Mouse (Mus musculus) bone marrow, adult 2 months (tissue): ENCODE measurements around the gene BC025920. TPM values are rescaled to one million over a fixed set of nuclear protein-coding genes. Genes with fewer than 3 reads are reported as not detected.

Source experiments
- H3K27ac ChIP-seq: fragments of 200-500 bp; 2 replicates; pipeline ENCODE4 v1.5.1; 2012; ENCODE audit warnings: low read depth, mild to moderate bottlenecking, control low read depth, inconsistent platforms, low read length; ENCODE audit not compliant: control insufficient read depth, poor library complexity, insufficient read depth
- H3K4me1 ChIP-seq: fragments of 200-500 bp; 2 replicates; pipeline ENCODE4 v1.6.1; 2011; ENCODE audit warnings: low read length; ENCODE audit not compliant: control insufficient read depth, insufficient read depth
- H3K4me3 ChIP-seq: fragments of 200-500 bp; replicated peaks from 2 replicates; pipeline ENCODE3; 2011; ENCODE audit warnings: mild to moderate bottlenecking, low read depth, low read length, control low read depth; ENCODE audit not compliant: control insufficient read depth
- CTCF ChIP-seq: fragments of 200-500 bp; IDR thresholded peaks from 2 replicates; pipeline ENCODE4 v1.5.1; 2011; ENCODE audit warnings: low read length, control low read depth; ENCODE audit not compliant: control insufficient read depth, insufficient read depth
- POLR2A ChIP-seq: fragments of 200-500 bp; IDR thresholded peaks from 2 replicates; pipeline ENCODE4 v1.6.1; 2011; ENCODE audit warnings: low read depth, mild to moderate bottlenecking, control low read depth, low read length, borderline replicate concordance; ENCODE audit not compliant: control insufficient read depth
- WGBS: fragments of 180-500 bp; shearing (Covaris S2); methylation state at CpG from one replicate; pipeline ENCODE4 v1.1.7; 2018; 5-methylcytosine and 5-hydroxymethylcytosine counted together
- polyA plus RNA-seq: library from polyadenylated mRNA; stranded (reverse); fragments of >200 nt; gene quantifications from 2 replicates; pipeline ENCODE4 v1.2.4, GENCODE M21; 2011; ENCODE audit warnings: low replicate concordance; ENCODE audit not compliant: missing spikeins, insufficient read depth, insufficient read length

BC025920 gene
- polyA plus RNA-seq = 3.9 and 6.6 TPM in 2 replicates

DNA sequence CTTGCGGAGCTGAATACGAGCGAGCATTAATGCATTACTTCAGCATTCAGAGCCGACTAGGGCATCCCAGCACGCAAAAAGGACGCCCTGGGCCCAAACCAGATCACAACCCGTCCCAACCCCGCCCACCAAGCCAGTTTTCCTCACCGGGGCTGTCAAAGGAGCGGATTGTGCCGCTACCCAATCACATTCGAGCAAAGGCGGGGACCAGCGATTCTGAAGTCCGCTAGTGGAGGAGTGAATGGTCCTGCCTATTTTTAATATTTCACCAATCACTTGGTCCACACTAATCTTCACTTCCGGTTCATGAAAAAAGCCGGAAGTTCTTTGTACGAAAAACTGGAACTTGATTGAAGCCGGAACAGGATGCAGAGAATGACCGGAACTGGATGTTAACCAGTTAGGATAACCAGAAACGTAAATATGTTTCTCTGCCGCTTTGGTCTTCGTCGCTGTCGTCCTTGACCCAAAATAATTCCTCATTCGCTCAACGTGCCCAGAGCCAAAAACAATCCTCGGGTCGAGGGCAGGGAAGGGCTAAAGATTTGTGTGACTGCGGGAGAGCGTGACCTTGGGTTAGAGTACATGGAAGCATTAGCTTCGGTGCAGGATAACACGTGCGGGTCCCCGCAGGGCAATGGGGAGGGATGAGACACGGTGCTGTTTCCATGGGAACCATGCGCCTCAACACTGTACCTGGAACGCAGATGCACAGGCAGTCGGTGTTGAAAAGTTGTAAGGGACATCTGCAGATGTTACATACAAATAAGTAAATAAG lies at the start of gene BC025920:
BC025920 (plus strand) TSS at position 297 of the 778 bp plus-strand sequence.
- H3K4me3 ChIP-seq = peak within 1 kb of the TSS; percentile 84
- 3% methylated on average over 39 of the region's 39 CpGs for WGBS
- peak within 1 kb of the TSS; percentile 71 for H3K27ac ChIP-seq
- H3K4me1 ChIP-seq = peaks cover 8% of the 10 kb centered on the region; the same call in 1 of the 2 replicates
- TF ChIP-seq POLR2A = peak; percentile 59
- no peak for TF ChIP-seq CTCF

DNA sequence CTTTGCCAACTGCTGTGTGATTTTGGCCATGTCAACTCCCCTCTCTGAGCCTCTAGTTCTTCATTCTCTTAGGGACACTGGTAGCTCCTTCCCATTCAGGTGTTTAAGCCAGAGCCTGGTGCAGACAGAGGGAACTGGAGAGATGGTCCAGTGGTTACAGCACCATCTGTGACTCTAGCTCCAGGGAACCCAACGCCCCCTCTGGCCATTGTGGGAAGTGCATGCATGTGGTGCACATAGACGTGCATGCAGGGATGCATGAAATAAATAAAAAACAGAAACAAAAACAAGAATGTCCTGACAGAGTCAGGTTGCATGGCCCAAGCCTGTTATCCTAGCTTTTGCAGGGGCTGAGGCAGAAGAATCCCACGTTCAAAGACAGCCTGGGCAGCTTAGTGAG lies 49.8 kb upstream of the BC025920 start:
- 76% methylated on average over 3 of the region's 3 CpGs for WGBS
- no peak overlapping the region for H3K4me3 ChIP-seq
- TF ChIP-seq CTCF (peak; percentile 41; the same call in 1 of the 2 replicates), POLR2A (no peak)
- H3K27ac ChIP-seq = no peak overlapping the region
- H3K4me1 ChIP-seq = peaks cover under 1% of the 10 kb centered on the region

GRCm38 (mm10) chr10:81557491-81557890 lies 48.6 kb upstream of the BC025920 start:
- H3K4me3 ChIP-seq = no peak overlapping the region
- no peak overlapping the region for H3K27ac ChIP-seq
- peaks cover 2% of the 10 kb centered on the region for H3K4me1 ChIP-seq
- 61% methylated on average over 1 of the region's 1 CpGs for WGBS
- no peak for TF ChIP-seq CTCF
- no peak for TF ChIP-seq POLR2A

GRCm38 (mm10) chr10:81559163-81559626 lies 46.9 kb upstream of the BC025920 start, which contains the start of gene Aes:
TSS of gene Aes (plus strand) at chr10:81559488.
- H3K4me1 ChIP-seq = peaks cover 2% of the 10 kb centered on the region
- H3K4me3 ChIP-seq = peak within 1 kb of the TSS; percentile 90
- TF ChIP-seq POLR2A = peak; percentile 45; the same call in 1 of the 2 replicates
- no peak for TF ChIP-seq CTCF
- peak within 1 kb of the TSS; percentile 84 for H3K27ac ChIP-seq
- 2% methylated on average over 32 of the region's 53 CpGs for WGBS

- peaks cover 2% of the 10 kb centered on the region for H3K4me1 ChIP-seq
- TF ChIP-seq POLR2A (peak; percentile 36; the same call in 1 of the 2 replicates), CTCF (no peak)
- peak overlapping the region; percentile 84 for H3K27ac ChIP-seq
- under 1% methylated on average over 32 of the region's 36 CpGs for WGBS
- peak overlapping the region; percentile 90 for H3K4me3 ChIP-seq
These were observed 46.2 kb upstream of the BC025920 start for GRCm38 (mm10) chr10:81559627-81560539.

DNA sequence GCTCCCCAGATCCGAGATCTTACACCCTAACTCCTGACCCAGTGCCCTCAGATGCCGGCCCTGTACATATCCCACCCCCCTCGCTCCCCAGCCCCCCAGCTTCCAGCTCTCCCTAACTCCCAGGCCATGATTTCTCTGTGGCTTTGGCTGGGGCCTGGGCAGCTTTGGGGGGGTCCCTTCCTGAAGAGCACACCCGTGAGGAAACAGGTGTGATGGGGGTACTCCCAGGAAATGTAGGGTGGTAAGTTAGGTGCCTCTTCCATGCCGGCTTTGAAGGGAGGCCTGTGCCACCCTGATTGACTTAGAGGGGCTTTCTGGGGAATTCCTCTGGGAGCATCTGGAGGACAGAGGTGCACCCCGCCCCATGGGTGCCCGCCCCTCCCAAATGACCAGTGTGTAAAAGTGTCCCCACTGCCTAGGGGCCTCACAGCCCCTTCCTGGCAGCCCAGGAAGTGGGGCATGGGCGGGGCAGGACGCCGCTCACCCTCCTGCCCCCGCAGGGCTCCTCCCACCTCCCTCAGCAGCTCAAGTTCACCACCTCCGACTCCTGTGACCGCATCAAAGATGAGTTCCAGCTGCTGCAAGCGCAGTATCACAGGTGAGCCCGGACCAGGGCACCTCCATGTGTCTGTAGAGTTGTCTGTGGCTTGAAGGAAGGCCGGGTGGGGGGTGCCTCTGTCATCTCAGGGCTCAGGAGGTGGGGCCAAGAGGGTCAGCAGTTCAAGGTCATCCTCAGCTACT lies 45.2 kb upstream of the BC025920 start:
- Histone ChIP-seq H3K4me3 (peak overlapping the region; percentile 90), H3K4me1 (peaks cover 2% of the 10 kb centered on the region), H3K27ac (peak overlapping the region; percentile 84; the same call in 1 of the 2 replicates)
- WGBS = 5% methylated on average over 16 of the region's 16 CpGs
- TF ChIP-seq POLR2A = peak; percentile 62; the same call in 1 of the 2 replicates
- TF ChIP-seq CTCF = no peak

DNA sequence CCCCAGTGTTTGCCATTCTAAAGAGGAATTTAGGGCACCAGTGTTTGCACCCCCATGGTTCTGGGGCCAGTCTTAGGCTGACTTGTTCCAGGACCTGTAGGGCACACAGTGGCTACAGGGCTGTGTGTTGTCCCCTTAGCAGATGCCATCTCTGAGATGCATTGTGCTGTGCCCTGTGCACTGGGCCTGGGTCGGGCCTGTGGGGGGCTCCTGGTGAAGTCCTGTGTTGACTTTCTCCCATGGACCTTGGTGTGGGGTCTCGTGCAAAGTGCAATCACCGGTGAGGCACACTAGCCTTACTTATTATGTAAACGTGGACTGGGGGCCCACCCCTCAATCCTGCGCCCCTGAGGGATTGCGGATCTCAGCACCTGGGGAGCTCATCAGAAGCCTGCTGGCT lies 43.7 kb upstream of the BC025920 start:
- WGBS = 89% methylated on average over 6 of the region's 6 CpGs

More for the DNA sequence above, 43.7 kb upstream of the BC025920 start:
- TF ChIP-seq CTCF (no peak), POLR2A (no peak)
- peaks cover 2% of the 10 kb centered on the region for H3K4me1 ChIP-seq
- no peak overlapping the region for H3K27ac ChIP-seq
- no peak overlapping the region for H3K4me3 ChIP-seq
